Mouse (Mus musculus): Measurements from ENCODE around the gene Bag5. TPM values are rescaled to one million over a fixed set of nuclear protein-coding genes. Genes with fewer than 3 reads are reported as not detected.

Gene Bag5
- total and polyA plus RNA-seq, 2 experiments: 6.7 to 9.5 TPM

DNA sequence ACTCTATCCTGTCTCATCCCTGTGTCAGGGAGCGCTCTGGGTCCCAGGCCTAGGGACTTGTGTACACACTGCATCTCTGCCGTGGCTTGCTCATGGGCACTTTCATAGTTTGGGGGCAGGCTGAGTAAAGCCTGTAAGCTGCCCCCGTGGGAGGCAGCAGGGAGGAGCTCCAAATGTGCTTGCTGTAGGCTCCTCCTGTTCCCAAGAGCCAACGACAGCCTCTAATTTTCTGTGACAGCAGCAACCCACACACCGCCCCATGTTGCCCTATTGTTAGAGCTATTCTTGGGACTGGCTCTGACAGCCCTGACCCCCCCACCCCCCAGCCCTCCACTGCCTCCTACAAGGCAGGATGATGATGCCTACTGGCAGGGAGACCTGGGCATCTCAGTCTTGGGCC lies 31.1 kb downstream of the Bag5 start:
- H3K4me3 ChIP-seq (ENCODE audit: insufficient read depth, low read depth, low read length): no peak overlapping the region
- H3K36me3 ChIP-seq (ENCODE audit: control insufficient read depth, insufficient read depth, low read length): no peaks in the 10 kb centered on the region
- TF ChIP-seq CTCF (IDR thresholded peaks at IDR 0.05; ENCODE audit: low read depth, low read length): no peak
- no peak for TF ChIP-seq POLR2A (IDR thresholded peaks at IDR 0.05; ENCODE audit: extremely low read depth, insufficient read depth, low read length)
- no peaks in the 10 kb centered on the region for H3K27me3 ChIP-seq (ENCODE audit: control insufficient read depth, insufficient read depth, low read length)
- no peaks in the 10 kb centered on the region for H3K79me2 ChIP-seq (ENCODE audit: control insufficient read depth, insufficient read depth, low read length)
- DNase-seq (ENCODE audit: extremely low read depth, low read depth, low spot score): no peak
- no peak overlapping the region for H3K27ac ChIP-seq (replicated peaks; ENCODE audit: insufficient read depth, low read depth, low read length)
- H3K9ac ChIP-seq (ENCODE audit: low read depth, low read length): no peak overlapping the region
- WGBS: 74% methylated on average over 5 of the region's 5 CpGs
- H3K4me1 ChIP-seq (ENCODE audit: control insufficient read depth, insufficient read depth, low read length): peaks cover 7% of the 10 kb centered on the region; the same call in 1 of the 2 replicates

DNA sequence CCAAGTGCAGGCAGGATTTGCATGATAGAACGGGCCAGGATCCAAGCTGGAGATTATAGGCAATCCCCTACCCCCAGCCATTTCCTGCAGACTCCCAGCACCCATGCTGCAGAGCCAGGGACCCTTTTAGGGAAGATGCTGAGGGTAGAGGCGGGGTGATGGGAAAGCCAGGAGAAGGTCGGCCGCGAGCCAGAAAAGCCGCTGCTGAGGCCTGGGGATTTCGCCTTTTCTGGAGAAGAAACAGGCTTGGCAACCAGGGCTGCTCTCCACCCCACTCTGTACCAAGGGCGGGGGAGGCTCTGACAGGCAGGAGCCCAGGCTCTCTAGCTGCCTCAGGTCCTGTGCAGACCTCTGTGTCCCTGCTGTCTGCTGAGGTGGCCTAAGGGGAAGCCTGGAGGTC lies 31.8 kb downstream of the Bag5 start:
- H3K79me2 ChIP-seq (ENCODE audit: control insufficient read depth, insufficient read depth, low read length): no peaks in the 10 kb centered on the region
- 86% methylated on average over 8 of the region's 8 CpGs for WGBS
- H3K36me3 ChIP-seq (ENCODE audit: control insufficient read depth, insufficient read depth, low read length): no peaks in the 10 kb centered on the region
- no peak overlapping the region for H3K9ac ChIP-seq (ENCODE audit: low read depth, low read length)
- no peak overlapping the region for H3K27ac ChIP-seq (replicated peaks; ENCODE audit: insufficient read depth, low read depth, low read length)
- peaks cover 7% of the 10 kb centered on the region; the same call in 1 of the 2 replicates for H3K4me1 ChIP-seq (ENCODE audit: control insufficient read depth, insufficient read depth, low read length)
- no peaks in the 10 kb centered on the region for H3K27me3 ChIP-seq (ENCODE audit: control insufficient read depth, insufficient read depth, low read length)
- no peak for DNase-seq (ENCODE audit: extremely low read depth, low read depth, low spot score)
- H3K4me3 ChIP-seq (ENCODE audit: insufficient read depth, low read depth, low read length): no peak overlapping the region
- TF ChIP-seq POLR2A (IDR thresholded peaks at IDR 0.05; ENCODE audit: extremely low read depth, insufficient read depth, low read length) (no peak), CTCF (IDR thresholded peaks at IDR 0.05; ENCODE audit: low read depth, low read length) (no peak)

DNA sequence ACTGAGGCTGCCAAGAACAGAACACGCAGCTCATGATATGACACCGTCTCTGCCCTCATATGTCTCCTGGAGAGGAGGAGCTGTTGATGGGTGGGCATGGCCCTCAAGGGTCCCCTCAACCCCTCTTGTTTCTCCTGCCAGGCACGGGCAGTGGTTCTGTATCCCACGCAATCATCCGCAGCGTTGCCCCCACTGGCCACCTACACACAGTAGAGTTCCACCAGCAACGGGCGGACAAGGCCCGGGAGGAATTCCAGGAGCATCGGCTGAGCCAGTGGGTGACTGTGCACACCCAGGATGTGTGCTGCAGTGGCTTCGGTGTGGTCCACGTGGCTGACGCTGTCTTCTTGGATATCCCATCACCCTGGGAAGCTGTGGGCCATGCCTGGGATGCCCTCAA lies 32.4 kb downstream of the Bag5 start:
- Histone ChIP-seq H3K36me3 (ENCODE audit: control insufficient read depth, insufficient read depth, low read length) (no peaks in the 10 kb centered on the region), H3K79me2 (ENCODE audit: control insufficient read depth, insufficient read depth, low read length) (no peaks in the 10 kb centered on the region), H3K4me1 (ENCODE audit: control insufficient read depth, insufficient read depth, low read length) (peaks cover 7% of the 10 kb centered on the region; the same call in 1 of the 2 replicates), H3K27me3 (ENCODE audit: control insufficient read depth, insufficient read depth, low read length) (no peaks in the 10 kb centered on the region), H3K9ac (ENCODE audit: low read depth, low read length) (no peak overlapping the region), H3K27ac (replicated peaks; ENCODE audit: insufficient read depth, low read depth, low read length) (no peak overlapping the region), H3K4me3 (ENCODE audit: insufficient read depth, low read depth, low read length) (no peak overlapping the region)
- DNase-seq (ENCODE audit: extremely low read depth, low read depth, low spot score): no peak
- TF ChIP-seq CTCF (IDR thresholded peaks at IDR 0.05; ENCODE audit: low read depth, low read length): no peak
- WGBS: 90% methylated on average over 13 of the region's 13 CpGs

- Histone ChIP-seq H3K27me3 (ENCODE audit: control insufficient read depth, insufficient read depth, low read length) (no peaks in the 10 kb centered on the region), H3K4me3 (ENCODE audit: insufficient read depth, low read depth, low read length) (no peak overlapping the region), H3K9ac (ENCODE audit: low read depth, low read length) (no peak overlapping the region), H3K79me2 (ENCODE audit: control insufficient read depth, insufficient read depth, low read length) (no peaks in the 10 kb centered on the region), H3K4me1 (ENCODE audit: control insufficient read depth, insufficient read depth, low read length) (peaks cover 7% of the 10 kb centered on the region; the same call in 1 of the 2 replicates), H3K27ac (replicated peaks; ENCODE audit: insufficient read depth, low read depth, low read length) (no peak overlapping the region), H3K36me3 (ENCODE audit: control insufficient read depth, insufficient read depth, low read length) (no peaks in the 10 kb centered on the region)
- TF ChIP-seq CTCF (IDR thresholded peaks at IDR 0.05; ENCODE audit: low read depth, low read length) (no peak), POLR2A (IDR thresholded peaks at IDR 0.05; ENCODE audit: extremely low read depth, insufficient read depth, low read length) (no peak)
- WGBS: 45% methylated on average over 7 of the region's 7 CpGs
- no peak for DNase-seq (ENCODE audit: extremely low read depth, low read depth, low spot score)
Observed at GRCm38 (mm10) chr12:111678997-111679396, 34.1 kb downstream of the Bag5 start.

- Histone ChIP-seq H3K27me3 (ENCODE audit: control insufficient read depth, insufficient read depth, low read length) (no peaks in the 10 kb centered on the region), H3K4me1 (ENCODE audit: control insufficient read depth, insufficient read depth, low read length) (peaks cover 7% of the 10 kb centered on the region; the same call in 1 of the 2 replicates), H3K9ac (ENCODE audit: low read depth, low read length) (peak overlapping the region; percentile 60), H3K79me2 (ENCODE audit: control insufficient read depth, insufficient read depth, low read length) (no peaks in the 10 kb centered on the region), H3K27ac (replicated peaks; ENCODE audit: insufficient read depth, low read depth, low read length) (no peak overlapping the region), H3K4me3 (ENCODE audit: insufficient read depth, low read depth, low read length) (peak overlapping the region; percentile 72), H3K36me3 (ENCODE audit: control insufficient read depth, insufficient read depth, low read length) (no peaks in the 10 kb centered on the region)
- TF ChIP-seq CTCF (IDR thresholded peaks at IDR 0.05; ENCODE audit: low read depth, low read length) (no peak), POLR2A (IDR thresholded peaks at IDR 0.05; ENCODE audit: extremely low read depth, insufficient read depth, low read length) (no peak)
- no peak for DNase-seq (ENCODE audit: extremely low read depth, low read depth, low spot score)
- WGBS: 5% methylated on average over 13 of the region's 13 CpGs
Observed at GRCm38 (mm10) chr12:111678670-111678933, 34.5 kb downstream of the Bag5 start.

DNA sequence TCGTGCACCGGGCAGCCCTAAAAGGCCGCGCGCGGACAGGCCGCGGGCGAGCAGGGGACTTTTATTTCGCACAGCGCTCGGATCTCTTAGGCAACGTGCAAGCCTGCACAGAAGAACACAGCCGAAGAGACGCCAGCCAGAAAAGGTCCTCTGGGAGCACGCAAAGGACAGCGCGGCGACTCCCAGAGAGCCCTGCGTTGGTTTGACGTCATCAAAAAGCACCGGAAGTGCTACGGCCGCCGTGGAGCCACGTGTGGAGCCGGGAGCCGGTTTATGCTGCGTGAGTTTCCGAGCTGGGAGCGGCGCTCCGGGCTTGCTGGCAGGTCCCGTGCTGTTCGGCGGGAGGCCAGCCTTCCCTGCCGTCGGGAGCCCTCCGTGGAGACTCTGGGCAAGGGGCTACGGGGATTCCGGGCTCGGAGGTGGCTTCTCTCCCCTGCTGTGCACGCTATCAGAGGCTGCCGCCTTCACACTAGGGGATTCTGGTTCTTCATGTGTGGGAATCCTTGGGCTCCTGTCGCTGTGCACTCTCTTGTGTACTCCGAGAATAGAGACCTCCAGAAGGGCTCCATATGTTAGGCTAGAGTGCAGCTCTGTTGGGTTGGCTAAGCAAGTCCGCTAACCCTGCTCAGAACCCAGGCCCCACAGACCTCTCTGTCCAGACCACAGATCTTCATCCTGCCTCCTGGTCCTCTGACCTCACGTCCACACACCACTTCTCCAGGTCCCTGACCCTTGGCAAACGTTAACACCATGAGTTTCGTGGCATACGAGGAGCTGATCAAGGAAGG lies 35.0 kb downstream of the Bag5 start, which contains the start of gene Trmt61a:
Gene Trmt61a, plus strand, starts transcription at position 224 of the 788 bp plus-strand sequence.
- H3K36me3 ChIP-seq (ENCODE audit: control insufficient read depth, insufficient read depth, low read length): no peaks in the 10 kb centered on the region
- peak within 1 kb of the TSS; percentile 90 for H3K27ac ChIP-seq (replicated peaks; ENCODE audit: insufficient read depth, low read depth, low read length)
- peak within 1 kb of the TSS; percentile 72 for H3K4me3 ChIP-seq (ENCODE audit: insufficient read depth, low read depth, low read length)
- H3K79me2 ChIP-seq (ENCODE audit: control insufficient read depth, insufficient read depth, low read length): no peaks in the 10 kb centered on the region
- peaks cover 7% of the 10 kb centered on the region; the same call in 1 of the 2 replicates for H3K4me1 ChIP-seq (ENCODE audit: control insufficient read depth, insufficient read depth, low read length)
- TF ChIP-seq POLR2A (IDR thresholded peaks at IDR 0.05; ENCODE audit: extremely low read depth, insufficient read depth, low read length) (peak; percentile 73; the same call in 1 of the 2 replicates), CTCF (IDR thresholded peaks at IDR 0.05; ENCODE audit: low read depth, low read length) (no peak)
- H3K27me3 ChIP-seq (ENCODE audit: control insufficient read depth, insufficient read depth, low read length): no peaks in the 10 kb centered on the region
- DNase-seq (ENCODE audit: extremely low read depth, low read depth, low spot score): peak; percentile 82
- peak within 1 kb of the TSS; percentile 80 for H3K9ac ChIP-seq (ENCODE audit: low read depth, low read length)
- WGBS: under 1% methylated on average over 50 of the region's 51 CpGs
